In genomic region chr3:101012131-101012571, GRCm38 (mm10) we compare ENCODE assay signal across 7 mouse cellular contexts. TPM values are rescaled to one million over a fixed set of nuclear protein-coding genes. Genes with fewer than 3 reads are reported as not detected.
DNase-seq lines count a peak whose midpoint lies in the region; ATAC-seq and TF ChIP-seq lines count a peak whose summit lies in the region.

No protein-coding gene starts in this region.

- no peaks in the 10 kb centered on the region for H3K4me1 ChIP-seq in forebrain, postnatal 0 days (ENCODE audit: insufficient read depth)
- peaks cover 8% of the 10 kb centered on the region for H3K4me1 ChIP-seq in limb, embryonic 11.5 days (ENCODE audit: control insufficient read depth, insufficient read depth, low read length)

- H3K27ac ChIP-seq in left cerebral cortex, adult 2 months, result no peak overlapping the region
- no peak overlapping the region for H3K27ac ChIP-seq in forebrain, postnatal 0 days (ENCODE audit: low read depth, low read length)
- H3K27ac ChIP-seq in limb, embryonic 11.5 days (replicated peaks; ENCODE audit: low read depth, low read length), result no peak overlapping the region

- H3K27me3 ChIP-seq in forebrain, postnatal 0 days (ENCODE audit: insufficient read depth, low read length), result no peaks in the 10 kb centered on the region
- H3K27me3 ChIP-seq in limb, embryonic 11.5 days (ENCODE audit: control insufficient read depth, insufficient read depth, low read length), result no peaks in the 10 kb centered on the region

- TF ChIP-seq CTCF in left cerebral cortex, adult 2 months (IDR thresholded peaks at IDR 0.05), result no peak
- TF ChIP-seq CTCF in brain, embryonic 14.5 days (IDR thresholded peaks at IDR 0.05; ENCODE audit: borderline replicate concordance, extremely low read depth, insufficient read depth, insufficient read length), result no peak
- no peak for TF ChIP-seq CTCF in forebrain, postnatal 0 days (IDR thresholded peaks at IDR 0.05; ENCODE audit: low read depth)

- H3K4me2 ChIP-seq in forebrain, postnatal 0 days (ENCODE audit: low read depth), result no peak overlapping the region
- H3K4me2 ChIP-seq in limb, embryonic 11.5 days (ENCODE audit: low read depth, severe bottlenecking), result no peak overlapping the region

- no peaks in the 10 kb centered on the region for H3K36me3 ChIP-seq in forebrain, postnatal 0 days (ENCODE audit: insufficient read depth)
- no peaks in the 10 kb centered on the region for H3K36me3 ChIP-seq in limb, embryonic 11.5 days (ENCODE audit: control insufficient read depth, insufficient read depth, low read length)

- no peak overlapping the region for H3K4me3 ChIP-seq in left cerebral cortex, adult 2 months
- H3K4me3 ChIP-seq in forebrain, postnatal 0 days (ENCODE audit: low read depth, low read length), result no peak overlapping the region
- H3K4me3 ChIP-seq in limb, embryonic 11.5 days (ENCODE audit: low read depth, low read length), result no peak overlapping the region

- no peak for TF ChIP-seq POLR2A in brain, embryonic 14.5 days (IDR thresholded peaks at IDR 0.05; ENCODE audit: borderline replicate concordance, extremely low read depth, insufficient read depth, insufficient read length, poor library complexity, severe bottlenecking)

- H3K9ac ChIP-seq in forebrain, postnatal 0 days, result no peak overlapping the region
- no peak overlapping the region for H3K9ac ChIP-seq in limb, embryonic 11.5 days (ENCODE audit: low read length)

- peak; percentile 87 for ATAC-seq in forebrain, postnatal 0 days
- no peak for ATAC-seq in limb, embryonic 11.5 days (ENCODE audit: insufficient number of reproducible peaks, low FRiP score, low TSS enrichment, low read depth)

- WGBS in forebrain, postnatal 0 days, result 57% methylated on average over 10 of the region's 10 CpGs
- 50% methylated on average over 10 of the region's 10 CpGs for WGBS in limb, embryonic 11.5 days

- DNase-seq in left cerebral cortex, adult 18-20 months (ENCODE audit: low spot score in 2 of 2), result peak; percentile 15 to 26
- DNase-seq in left cerebral cortex, adult 2 months (ENCODE audit: extremely low spot score in 1 of 2, low spot score in 2 of 2), result no peak
- peak; percentile 64 for DNase-seq in brain, embryonic 14.5 days (ENCODE audit: low read depth)
- DNase-seq in forebrain, postnatal 0 days, result no peak
- DNase-seq in limb, embryonic 11.5 days (ENCODE audit: low spot score), result peak; percentile 38
- DNase-seq in thymus, postnatal 25 days, result peak; percentile 75
- no peak for DNase-seq in adrenal gland, postnatal 36 days

- H3K9me3 ChIP-seq in forebrain, postnatal 0 days (ENCODE audit: low read length), result no peaks in the 10 kb centered on the region
- no peaks in the 10 kb centered on the region for H3K9me3 ChIP-seq in limb, embryonic 11.5 days (ENCODE audit: control insufficient read depth, low read length)

- intact Hi-C loops in left cerebral cortex, adult 2 months (cut with DNase I), result no loop called here

RNA-seq across cellular contexts. Expression of gene Cd101, which starts 17.2 kb away (rescaled TPM):
- under 1 TPM; 0.23 to 0.49 TPM for total RNA-seq in left cerebral cortex, adult 18-20 months (2021)
- total RNA-seq in left cerebral cortex, adult 2 months (2021), result under 1 TPM; 0.59 to 0.72 TPM
- 0.08 and 0.14 TPM in 2 replicates for polyA plus RNA-seq in brain, embryonic 14.5 days (2012; rRNA removed)
- total RNA-seq in forebrain, postnatal 0 days (2014; rRNA removed), result 0.23 and 0.43 TPM in 2 replicates
- 0.11 TPM in 1 of 2 replicates, not detected in the other for polyA plus RNA-seq in forebrain, postnatal 0 days (2015; fragmentation: Nextera tagmentation; extraction: Ambion mirVana)
- polyA plus RNA-seq in limb, embryonic 11.5 days (2014; fragmentation: Nextera tagmentation; extraction: Ambion mirVana), result 0.05 TPM in 1 of 2 replicates, not detected in the other
- under 1 TPM; 0.10 to 0.20 TPM for total RNA-seq in adrenal gland, postnatal 36 days (2021)

RNA-seq across cellular contexts. Expression of gene Ttf2, which starts 42.7 kb away (rescaled TPM):
- 1 to 10 TPM; 1.3 to 1.5 TPM for total RNA-seq in left cerebral cortex, adult 18-20 months (2021)
- 1 to 10 TPM; 1.0 to 1.3 TPM for total RNA-seq in left cerebral cortex, adult 2 months (2021)
- 6.0 and 7.7 TPM in 2 replicates for polyA plus RNA-seq in brain, embryonic 14.5 days (2012; rRNA removed)
- total RNA-seq in forebrain, postnatal 0 days (2014; rRNA removed), result 2.3 and 2.8 TPM in 2 replicates
- 1.1 and 2.0 TPM in 2 replicates for polyA plus RNA-seq in forebrain, postnatal 0 days (2015; fragmentation: Nextera tagmentation; extraction: Ambion mirVana)
- polyA plus RNA-seq in limb, embryonic 11.5 days (2014; fragmentation: Nextera tagmentation; extraction: Ambion mirVana), result 27.2 and 29.2 TPM in 2 replicates
- 10 to 100 TPM in 1 of 2 experiments, 1 to 10 TPM in 1; 8.8 to 10.7 TPM for total RNA-seq in adrenal gland, postnatal 36 days (2021)

Comparison
In these comparisons a context has a peak if more than half of its experiments do, and no peak if none do; other contexts are left out.
1. DNase-seq: peak in left cerebral cortex, adult 18-20 months (2 of 2), brain, embryonic 14.5 days (single experiment), limb, embryonic 11.5 days (single experiment) and thymus, postnatal 25 days (single experiment); none in left cerebral cortex, adult 2 months (0 of 2), forebrain, postnatal 0 days (single experiment) and adrenal gland, postnatal 36 days (0 of 2).